Comparison of ENCODE assay signal across 26 mouse cellular contexts in genomic region chr10:90144444-90144843, GRCm38 (mm10).
DNase-seq lines count a peak whose midpoint lies in the region; ATAC-seq and TF ChIP-seq lines count a peak whose summit lies in the region.
"Had no signal": no experiment of that assay in that cellular context is flagged by ENCODE, and none has a peak within 500 bp of the region (broad histone marks: within the 10 kb centered on the region; RNA-seq: fewer than 3 reads in every experiment).

No protein-coding gene starts in this region.

- H3K4me3 ChIP-seq in C2C12 (ENCODE audit: insufficient read depth, poor library complexity, severe bottlenecking): no peak overlapping the region
- H3K4me3 ChIP-seq in bone marrow macrophage, adult 2 months (ENCODE audit: insufficient read depth, low read length): peak overlapping the region; percentile 3; the same call in 1 of the 2 replicates
- no peak overlapping the region for H3K4me3 ChIP-seq in midbrain, embryonic 13.5 days (replicated peaks)
- H3K4me3 ChIP-seq: embryonic facial prominence, embryonic 10.5 days; embryonic facial prominence, embryonic 13.5 days; forebrain, embryonic 10.5 days; heart, adult 2 months; heart, embryonic 10.5 days; heart, embryonic 13.5 days; hindbrain, embryonic 15.5 days had no signal

- peaks cover 7% of the 10 kb centered on the region for H3K4me1 ChIP-seq in bone marrow macrophage, adult 2 months (ENCODE audit: control insufficient read depth, insufficient read depth, low read length)
- H3K4me1 ChIP-seq in midbrain, embryonic 13.5 days (replicated peaks): no peaks in the 10 kb centered on the region
- H3K4me1 ChIP-seq: embryonic facial prominence, embryonic 10.5 days; embryonic facial prominence, embryonic 13.5 days; forebrain, embryonic 10.5 days; heart, embryonic 10.5 days; heart, embryonic 13.5 days; hindbrain, embryonic 15.5 days had no signal

- H3K79me3 ChIP-seq in C2C12 (ENCODE audit: low read depth): no peaks in the 10 kb centered on the region

- H3K27me3 ChIP-seq in C2C12 (ENCODE audit: control insufficient read depth, insufficient read depth, insufficient read length): no peaks in the 10 kb centered on the region
- no peaks in the 10 kb centered on the region for H3K27me3 ChIP-seq in midbrain, embryonic 13.5 days
- H3K27me3 ChIP-seq: CH12.LX; embryonic facial prominence, embryonic 13.5 days; heart, embryonic 13.5 days; hindbrain, embryonic 15.5 days had no signal

- H3K27ac ChIP-seq in bone marrow macrophage, adult 2 months (ENCODE audit: insufficient read depth, low read depth, low read length): peak overlapping the region; percentile 83
- H3K27ac ChIP-seq in midbrain, embryonic 13.5 days: no peak overlapping the region
- H3K27ac ChIP-seq: embryonic facial prominence, embryonic 10.5 days; embryonic facial prominence, embryonic 13.5 days; forebrain, embryonic 10.5 days; heart, adult 2 months; heart, embryonic 10.5 days; heart, embryonic 13.5 days; hindbrain, embryonic 15.5 days had no signal

- intact Hi-C loops in left cerebral cortex, postnatal 4 days (cut with DNase I): no loop called here

- 0 out of 2 replicates have a peak, but pooled peaks cover 3% of the 10 kb centered on the region for H3K9me3 ChIP-seq in midbrain, embryonic 13.5 days
- H3K9me3 ChIP-seq: embryonic facial prominence, embryonic 10.5 days; heart, embryonic 10.5 days had no signal

- TF ChIP-seq POLR2A in bone marrow macrophage, adult 2 months (IDR thresholded peaks at IDR 0.05; ENCODE audit: borderline replicate concordance, low read depth, low read length): no peak

- no peak for ATAC-seq in midbrain, embryonic 13.5 days
- ATAC-seq: forebrain, embryonic 14.5 days; intestine, postnatal 0 days had no signal

- TF ChIP-seq CTCF in C2C12 (IDR thresholded peaks at IDR 0.05; ENCODE audit: control insufficient read depth, insufficient read depth, insufficient read length): no peak
- no peak for TF ChIP-seq CTCF in bone marrow macrophage, adult 2 months (IDR thresholded peaks at IDR 0.05; ENCODE audit: low read depth, low read length)

- no peak overlapping the region for H3K9ac ChIP-seq in midbrain, embryonic 13.5 days (replicated peaks)
- H3K9ac ChIP-seq: embryonic facial prominence, embryonic 13.5 days; heart, embryonic 13.5 days; hindbrain, embryonic 15.5 days had no signal

- H3K36me3 ChIP-seq in C2C12 (ENCODE audit: control insufficient read depth, insufficient read depth): no peaks in the 10 kb centered on the region
- H3K36me3 ChIP-seq in midbrain, embryonic 13.5 days: no peaks in the 10 kb centered on the region
- H3K36me3 ChIP-seq: embryonic facial prominence, embryonic 10.5 days; embryonic facial prominence, embryonic 13.5 days; forebrain, embryonic 10.5 days; G1E; heart, embryonic 10.5 days; heart, embryonic 13.5 days; hindbrain, embryonic 15.5 days had no signal

- H3K4me2 ChIP-seq in midbrain, embryonic 13.5 days (replicated peaks): no peak overlapping the region
- H3K4me2 ChIP-seq: embryonic facial prominence, embryonic 13.5 days; heart, embryonic 13.5 days; hindbrain, embryonic 15.5 days had no signal

- H3K79me2 ChIP-seq in C2C12 (ENCODE audit: control insufficient read depth, insufficient read depth): no peaks in the 10 kb centered on the region

- WGBS in midbrain, embryonic 13.5 days: 98% methylated on average over 1 of the region's 1 CpGs

- H3ac ChIP-seq in C2C12 (ENCODE audit: control insufficient read depth, insufficient read length, low read depth): no peak overlapping the region

- DNase-seq in 3134 (ENCODE audit: extremely low read depth, insufficient read length, low spot score): peak; percentile 29
- DNase-seq in left cerebral cortex, postnatal 4 days: no peak
- no peak for DNase-seq in embryo, embryonic 9.5 days (ENCODE audit: extremely low spot score)
- DNase-seq: adrenal gland, adult 8-10 months; adrenal gland, postnatal 25 days; cerebellum, adult 2 months; cerebellum, adult 9-11 months; cerebellum, postnatal 25 days; gastrocnemius, postnatal 25 days; heart, adult 2 months; heart, postnatal 14 days; heart, postnatal 4 days; kidney, adult 2 months had no signal

TF ChIP-seq in C2C12, 6 proteins besides CTCF, POLR2A, EP300 and RAD21:
- no peak for TF ChIP-seq MYOG (IDR thresholded peaks at IDR 0.05; ENCODE audit: control insufficient read depth, extremely low read depth, insufficient read length)
- peak; percentile 44 for TF ChIP-seq FOSL1 (IDR thresholded peaks at IDR 0.05; ENCODE audit: insufficient read depth, low read length, poor library complexity, severe bottlenecking)
- peak; percentile 61 for TF ChIP-seq CEBPB (IDR thresholded peaks at IDR 0.05; ENCODE audit: low read depth)
